Mouse (Mus musculus) embryonic facial prominence, embryonic 14.5 days (tissue): Measurements from ENCODE around the gene Adam33. TPM values are rescaled to one million over a fixed set of nuclear protein-coding genes. Genes with fewer than 3 reads are reported as not detected.
A peak's percentile ranks its signal among the peaks of the same experiment; 100 is the strongest.

Experiments used
- ATAC-seq: fragments of 200-750 bp; cut with Nextera tagmentation; 2 replicates; pipeline ENCODE4 v1.8.0; 2017; ENCODE audit warnings: low read depth, moderate number of reproducible peaks, moderate TSS enrichment
- DNase-seq: peaks from one replicate; pipeline ENCODE4 v3.0.0-alpha.2; 2015; ENCODE audit warnings: low spot score
- H3K27ac ChIP-seq: fragments of 300-500 bp; sonication (generic); replicated peaks from 2 replicates; pipeline ENCODE4 v1.5.1; 2014; ENCODE audit warnings: low read depth, mild to moderate bottlenecking, low read length, moderate library complexity
- H3K27me3 ChIP-seq: fragments of 300-500 bp; sonication (generic); replicated peaks from 2 replicates; pipeline ENCODE4 v1.6.1; 2014; ENCODE audit warnings: low read length; ENCODE audit not compliant: control insufficient read depth, insufficient read depth
- H3K36me3 ChIP-seq: fragments of 300-500 bp; sonication (generic); 2 replicates; pipeline ENCODE4 v1.6.1; 2014; ENCODE audit warnings: low read length, mixed read lengths; ENCODE audit not compliant: control insufficient read depth, insufficient read depth
- H3K4me1 ChIP-seq: fragments of 300-500 bp; sonication (generic); 2 replicates; pipeline ENCODE4 v1.6.1; 2014; ENCODE audit warnings: antibody characterized with exemption, low read length; ENCODE audit not compliant: control insufficient read depth, insufficient read depth
- H3K4me2 ChIP-seq: fragments of 300-500 bp; sonication (generic); 2 replicates; pipeline ENCODE4 v1.6.1; 2014; ENCODE audit warnings: low read depth, mild to moderate bottlenecking, low read length, moderate library complexity, mixed read lengths
- H3K4me3 ChIP-seq: fragments of 300-500 bp; sonication (generic); 2 replicates; pipeline ENCODE4 v1.5.1; 2014; ENCODE audit warnings: low read depth, mild to moderate bottlenecking, low read length
- H3K9ac ChIP-seq: fragments of 300-500 bp; sonication (generic); 2 replicates; pipeline ENCODE4 v1.6.1; 2014; ENCODE audit warnings: low read depth, mild to moderate bottlenecking, low read length, moderate library complexity, mixed read lengths
- H3K9me3 ChIP-seq: fragments of 300-500 bp; sonication (generic); 2 replicates; pipeline ENCODE4 v1.6.1; 2016; ENCODE audit warnings: low read length; ENCODE audit not compliant: control insufficient read depth
- WGBS: fragments of 180-500 bp; shearing (Covaris S2); extraction: QIAGEN DNeasy Blood & Tissue Kit; methylation state at CpG from one replicate; pipeline ENCODE4 v1.1.7; 2014; 5-methylcytosine and 5-hydroxymethylcytosine counted together
- polyA plus RNA-seq: library from polyadenylated mRNA; unstranded; fragments of >200 nt; fragmentation: Nextera tagmentation; extraction: Ambion mirVana; gene quantifications from 2 replicates; pipeline ENCODE4 v1.2.1, GENCODE M21; 2014

Gene Adam33
- polyA plus RNA-seq, 1 experiment from 2014 or later, result 22.7 TPM

GRCm38 (mm10) chr2:131093577-131093976 is 30.0 kb upstream of the Adam33 start:
- no peak overlapping the region for H3K9ac ChIP-seq
- H3K4me3 ChIP-seq, result no peak overlapping the region
- H3K4me1 ChIP-seq, result peaks cover 8% of the 10 kb centered on the region; the same call in 1 of the 2 replicates
- ATAC-seq, result no peak
- H3K27me3 ChIP-seq, result no peaks in the 10 kb centered on the region
- no peak overlapping the region for H3K27ac ChIP-seq
- 75% methylated on average over 5 of the region's 5 CpGs for WGBS
- no peaks in the 10 kb centered on the region for H3K9me3 ChIP-seq
- no peak overlapping the region for H3K4me2 ChIP-seq
- no peaks in the 10 kb centered on the region for H3K36me3 ChIP-seq
- DNase-seq, result no peak

GRCm38 (mm10) chr2:131090852-131091251 is 27.2 kb upstream of the Adam33 start:
- DNase-seq (no peak), ATAC-seq (no peak)
- no peak overlapping the region for H3K9ac ChIP-seq
- no peak overlapping the region for H3K27ac ChIP-seq
- no peaks in the 10 kb centered on the region for H3K27me3 ChIP-seq
- no peaks in the 10 kb centered on the region for H3K9me3 ChIP-seq
- no peak overlapping the region for H3K4me3 ChIP-seq
- no peaks in the 10 kb centered on the region for H3K4me1 ChIP-seq
- 61% methylated on average over 3 of the region's 3 CpGs for WGBS
- no peaks in the 10 kb centered on the region for H3K36me3 ChIP-seq
- H3K4me2 ChIP-seq, result no peak overlapping the region

- no peak overlapping the region for H3K4me3 ChIP-seq
- H3K27ac ChIP-seq, result no peak overlapping the region
- ATAC-seq, result no peak
- H3K4me1 ChIP-seq, result no peaks in the 10 kb centered on the region
- H3K27me3 ChIP-seq, result no peaks in the 10 kb centered on the region
- whole genome bisulfite sequencing, result 80% methylated on average over 1 of the region's 1 CpGs
- no peaks in the 10 kb centered on the region for H3K9me3 ChIP-seq
- H3K36me3 ChIP-seq, result no peaks in the 10 kb centered on the region
- H3K4me2 ChIP-seq, result no peak overlapping the region
- no peak overlapping the region for H3K9ac ChIP-seq
- DNase-seq, result no peak
Observed at GRCm38 (mm10) chr2:131089634-131090033, 26.0 kb upstream of the Adam33 start.

DNA sequence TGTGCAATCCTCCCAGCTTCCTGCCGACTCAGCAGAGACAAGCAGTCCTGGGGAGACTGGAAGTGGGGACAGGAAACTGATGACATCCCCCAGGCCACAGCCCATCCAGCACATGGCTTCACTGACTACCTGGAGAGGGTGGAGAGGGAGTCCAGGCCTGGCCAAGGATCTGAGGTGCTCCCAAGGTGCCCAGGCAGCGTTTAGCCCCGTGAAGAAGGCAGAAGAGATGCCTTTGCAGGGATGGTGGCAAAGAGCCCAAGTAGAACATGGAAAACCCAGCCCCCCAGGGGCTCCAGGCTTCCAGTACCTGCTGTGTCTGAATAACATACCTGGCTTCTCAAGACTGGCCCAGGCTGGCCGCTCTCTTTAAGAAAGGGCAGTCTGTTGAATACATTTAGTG is 25.0 kb upstream of the Adam33 start:
- no peaks in the 10 kb centered on the region for H3K9me3 ChIP-seq
- H3K9ac ChIP-seq, result no peak overlapping the region
- H3K4me1 ChIP-seq, result no peaks in the 10 kb centered on the region
- no peak for ATAC-seq
- no peak for DNase-seq
- 69% methylated on average over 4 of the region's 4 CpGs for WGBS
- H3K27ac ChIP-seq, result no peak overlapping the region
- H3K27me3 ChIP-seq, result no peaks in the 10 kb centered on the region
- H3K4me2 ChIP-seq, result no peak overlapping the region
- no peaks in the 10 kb centered on the region for H3K36me3 ChIP-seq
- H3K4me3 ChIP-seq, result no peak overlapping the region

- H3K4me3 ChIP-seq, result no peak within 1 kb of the TSS
- H3K4me2 ChIP-seq, result no peak within 1 kb of the TSS
- no peaks in the 10 kb centered on the region for H3K4me1 ChIP-seq
- no peaks in the 10 kb centered on the region for H3K9me3 ChIP-seq
- no peak within 1 kb of the TSS for H3K27ac ChIP-seq
- no peaks in the 10 kb centered on the region for H3K36me3 ChIP-seq
- ATAC-seq (no peak), DNase-seq (no peak)
- WGBS, result 88% methylated on average over 11 of the region's 11 CpGs
- peak within 1 kb of the TSS; percentile 30; the same call in 1 of the 2 replicates for H3K9ac ChIP-seq
- H3K27me3 ChIP-seq, result no peaks in the 10 kb centered on the region
Observed at GRCm38 (mm10) chr2:131086667-131087390, 23.2 kb upstream of the Adam33 start, which contains the start of gene Siglec1. Gene Siglec1 (minus strand): TSS chr2:131086765.

- no peak overlapping the region for H3K4me3 ChIP-seq
- H3K4me1 ChIP-seq, result no peaks in the 10 kb centered on the region
- H3K36me3 ChIP-seq, result no peaks in the 10 kb centered on the region
- WGBS, result 84% methylated on average over 4 of the region's 4 CpGs
- no peaks in the 10 kb centered on the region for H3K27me3 ChIP-seq
- H3K9me3 ChIP-seq, result no peaks in the 10 kb centered on the region
- H3K4me2 ChIP-seq, result no peak overlapping the region
- no peak for DNase-seq
- ATAC-seq, result no peak
- no peak overlapping the region for H3K9ac ChIP-seq
- no peak overlapping the region for H3K27ac ChIP-seq
Observed at GRCm38 (mm10) chr2:131084206-131084605, 20.6 kb upstream of the Adam33 start.

GRCm38 (mm10) chr2:131080507-131080906 is 16.9 kb upstream of the Adam33 start:
- Histone ChIP-seq H3K36me3 (no peaks in the 10 kb centered on the region), H3K4me1 (no peaks in the 10 kb centered on the region), H3K4me2 (no peak overlapping the region), H3K27me3 (no peaks in the 10 kb centered on the region), H3K9ac (no peak overlapping the region), H3K27ac (no peak overlapping the region), H3K9me3 (no peaks in the 10 kb centered on the region), H3K4me3 (no peak overlapping the region)
- 77% methylated on average over 5 of the region's 5 CpGs for WGBS
- ATAC-seq (no peak), DNase-seq (no peak)

- H3K27ac ChIP-seq, result no peak overlapping the region
- no peaks in the 10 kb centered on the region for H3K4me1 ChIP-seq
- H3K9ac ChIP-seq, result no peak overlapping the region
- H3K27me3 ChIP-seq, result no peaks in the 10 kb centered on the region
- WGBS, result 91% methylated on average over 9 of the region's 10 CpGs
- H3K9me3 ChIP-seq, result no peaks in the 10 kb centered on the region
- H3K4me3 ChIP-seq, result no peak overlapping the region
- DNase-seq, result no peak
- no peak for ATAC-seq
- H3K36me3 ChIP-seq, result no peaks in the 10 kb centered on the region
- no peak overlapping the region for H3K4me2 ChIP-seq
Observed at GRCm38 (mm10) chr2:131072536-131072935, 8.9 kb upstream of the Adam33 start.

DNA sequence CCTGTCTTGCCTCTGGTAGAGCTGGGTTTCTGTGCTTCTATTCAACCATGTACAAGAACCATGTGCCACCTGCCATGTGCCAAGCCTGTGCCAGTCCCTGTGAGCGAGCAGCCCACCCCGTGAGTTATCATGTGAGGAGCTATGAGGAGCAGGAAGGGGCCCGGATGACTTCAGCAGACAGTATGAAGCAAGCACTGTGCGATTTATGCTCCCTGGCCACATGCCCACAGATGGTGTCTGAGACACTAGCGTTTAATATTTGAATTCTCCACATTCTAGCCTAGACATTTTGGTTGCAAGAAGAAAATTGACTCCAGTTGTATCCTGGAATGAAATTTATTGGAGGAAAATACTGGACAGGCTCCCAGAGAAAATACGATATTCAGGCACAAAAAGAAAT is 3.9 kb upstream of the Adam33 start:
- ATAC-seq, result peak; percentile 61; the same call in 1 of the 2 replicates

More for the DNA sequence above, 3.9 kb upstream of the Adam33 start:
- no peaks in the 10 kb centered on the region for H3K9me3 ChIP-seq
- peaks cover 7% of the 10 kb centered on the region; the same call in 1 of the 2 replicates for H3K27me3 ChIP-seq
- H3K4me2 ChIP-seq, result no peak overlapping the region
- H3K9ac ChIP-seq, result no peak overlapping the region
- peak; percentile 93 for DNase-seq
- no peaks in the 10 kb centered on the region for H3K36me3 ChIP-seq
- H3K27ac ChIP-seq, result peak overlapping the region; percentile 48; the same call in 1 of the 2 replicates
- H3K4me3 ChIP-seq, result no peak overlapping the region
- H3K4me1 ChIP-seq, result peaks cover 6% of the 10 kb centered on the region; the same call in 1 of the 2 replicates
- 44% methylated on average over 6 of the region's 6 CpGs for WGBS
